Mouse (Mus musculus) splenic B cell, adult 2 months (primary cell): Measurements from ENCODE around the gene 9330159F19Rik.

ENCODE experiments used
- DNase-seq: peaks from one replicate; pipeline ENCODE4 v3.0.0-alpha.2; 2011; ENCODE audit warnings: low read depth, low spot score
- H3K27me3 ChIP-seq: 2 replicates; pipeline ENCODE4 v1.6.1; 2012; ENCODE audit warnings: mild to moderate bottlenecking, low read length, moderate library complexity, mixed read lengths; ENCODE audit not compliant: control insufficient read depth, poor library complexity, insufficient read depth, severe bottlenecking
- H3K36me3 ChIP-seq: 2 replicates; pipeline ENCODE4 v1.6.1; 2012; ENCODE audit warnings: mild to moderate bottlenecking, low read length, moderate library complexity, mixed read lengths; ENCODE audit not compliant: control insufficient read depth, poor library complexity, insufficient read depth, severe bottlenecking

9330159F19Rik gene

GRCm38 (mm10) chr10:29216957-29217356, 5.6 kb downstream of the 9330159F19Rik start:
- H3K27me3 ChIP-seq = no peaks in the 10 kb centered on the region
- DNase-seq = no peak
- H3K36me3 ChIP-seq = no peaks in the 10 kb centered on the region

- no peak for DNase-seq
- H3K36me3 ChIP-seq = no peaks in the 10 kb centered on the region
- H3K27me3 ChIP-seq = no peaks in the 10 kb centered on the region
Measured at GRCm38 (mm10) chr10:29217451-29217850, 6.0 kb downstream of the 9330159F19Rik start.

- Histone ChIP-seq H3K27me3 (no peaks in the 10 kb centered on the region), H3K36me3 (no peaks in the 10 kb centered on the region)
- DNase-seq = no peak
Measured at GRCm38 (mm10) chr10:29225329-29225728, 13.9 kb downstream of the 9330159F19Rik start.

GRCm38 (mm10) chr10:29231208-29231607, 19.8 kb downstream of the 9330159F19Rik start:
- Histone ChIP-seq H3K36me3 (no peaks in the 10 kb centered on the region), H3K27me3 (no peaks in the 10 kb centered on the region)
- DNase-seq = no peak
